Mouse (Mus musculus) liver, embryonic 15.5 days (tissue): ENCODE measurements around the gene Ptrh1. TPM values are rescaled to one million over a fixed set of nuclear protein-coding genes. Genes with fewer than 3 reads are reported as not detected.

Source experiments
- ATAC-seq: fragments of 200-750 bp; cut with Nextera tagmentation; 2 replicates; pipeline ENCODE4 v1.8.0; 2017; ENCODE audit warnings: moderate number of reproducible peaks, mild to moderate bottlenecking, moderate library complexity; ENCODE audit not compliant: insufficient read depth
- H3K27ac ChIP-seq: fragments of 300-500 bp; sonication (generic); replicated peaks from 2 replicates; pipeline ENCODE4 v1.5.1; 2015; ENCODE audit warnings: mild to moderate bottlenecking, inconsistent platforms
- H3K27me3 ChIP-seq: fragments of 300-500 bp; sonication (generic); 2 replicates; pipeline ENCODE4 v1.6.1; 2015; ENCODE audit warnings: mild to moderate bottlenecking, inconsistent platforms
- H3K36me3 ChIP-seq: fragments of 300-500 bp; sonication (generic); replicated peaks from 2 replicates; pipeline ENCODE4 v1.6.1; 2015; ENCODE audit warnings: moderate library complexity, mild to moderate bottlenecking, inconsistent platforms
- H3K4me1 ChIP-seq: fragments of 300-500 bp; sonication (generic); replicated peaks from 2 replicates; pipeline ENCODE4 v1.6.1; 2015; ENCODE audit warnings: inconsistent platforms
- H3K4me2 ChIP-seq: fragments of 300-500 bp; sonication (generic); 2 replicates; pipeline ENCODE4 v1.6.1; 2015; ENCODE audit warnings: moderate library complexity, mild to moderate bottlenecking, inconsistent platforms
- H3K4me3 ChIP-seq: fragments of 300-500 bp; sonication (generic); replicated peaks from 2 replicates; pipeline ENCODE4 v1.5.1; 2015; ENCODE audit warnings: mild to moderate bottlenecking, inconsistent platforms
- H3K9ac ChIP-seq: fragments of 300-500 bp; sonication (generic); 2 replicates; pipeline ENCODE4 v1.6.1; 2015; ENCODE audit warnings: moderate library complexity, mild to moderate bottlenecking, inconsistent platforms
- H3K9me3 ChIP-seq: fragments of 300-500 bp; sonication (generic); replicated peaks from 2 replicates; pipeline ENCODE4 v1.6.1; 2016; ENCODE audit warnings: inconsistent platforms
- WGBS: fragments of 180-500 bp; shearing (Covaris S2); methylation state at CpG from one replicate; pipeline ENCODE4 v1.1.7; 2015; ENCODE audit warnings: mixed read lengths; ENCODE audit not compliant: insufficient replicate concordance; 5-methylcytosine and 5-hydroxymethylcytosine counted together
- polyA plus RNA-seq: library from polyadenylated mRNA; unstranded; fragments of >200 nt; fragmentation: Nextera tagmentation; extraction: Ambion mirVana; gene quantifications from 2 replicates; pipeline ENCODE4 v1.2.1, GENCODE M21; 2015

The Ptrh1 gene
- polyA plus RNA-seq, 1 experiment from 2014 or later, result 1.5 TPM

GRCm38 (mm10) chr2:32823579-32824154 is 48.1 kb downstream of the Ptrh1 start:
- Histone ChIP-seq H3K4me3 (no peak overlapping the region), H3K4me2 (no peak overlapping the region), H3K9me3 (no peaks in the 10 kb centered on the region), H3K4me1 (peaks cover 3% of the 10 kb centered on the region; the same call in 1 of the 2 replicates), H3K36me3 (no peaks in the 10 kb centered on the region), H3K27me3 (no peaks in the 10 kb centered on the region), H3K27ac (no peak overlapping the region), H3K9ac (no peak overlapping the region)
- 69% methylated on average over 8 of the region's 8 CpGs for WGBS
- no peak for ATAC-seq

- no peak overlapping the region for H3K27ac ChIP-seq
- H3K4me3 ChIP-seq, result no peak overlapping the region
- H3K4me1 ChIP-seq, result peaks cover 3% of the 10 kb centered on the region; the same call in 1 of the 2 replicates
- H3K9ac ChIP-seq, result no peak overlapping the region
- no peaks in the 10 kb centered on the region for H3K27me3 ChIP-seq
- H3K9me3 ChIP-seq, result no peaks in the 10 kb centered on the region
- no peak overlapping the region for H3K4me2 ChIP-seq
- H3K36me3 ChIP-seq, result no peaks in the 10 kb centered on the region
- no peak for ATAC-seq
- WGBS, result 58% methylated on average over 8 of the region's 8 CpGs
Observed at GRCm38 (mm10) chr2:32824181-32824580, 48.6 kb downstream of the Ptrh1 start.

DNA sequence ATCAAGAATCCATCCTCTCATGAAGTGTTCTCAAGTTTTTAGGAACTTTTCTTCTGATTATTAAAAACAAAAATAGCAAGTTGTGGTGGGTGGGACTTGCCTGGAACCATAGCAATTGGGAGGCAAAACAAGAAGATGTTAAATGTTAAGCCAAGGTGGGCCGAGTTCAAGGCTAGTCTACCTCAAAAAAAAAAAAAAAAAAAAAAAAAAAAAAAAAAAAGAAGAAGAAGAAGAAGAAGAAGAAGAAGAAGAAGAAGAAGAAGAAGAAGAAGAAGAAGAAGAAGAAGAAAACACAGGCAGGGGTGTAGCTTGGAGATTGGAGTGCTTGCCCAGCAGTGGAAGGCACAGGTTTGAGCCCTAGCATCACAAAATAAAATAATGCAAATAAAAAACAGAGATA is 49.2 kb downstream of the Ptrh1 start:
- H3K36me3 ChIP-seq, result no peaks in the 10 kb centered on the region
- no peak for ATAC-seq
- no peak overlapping the region for H3K4me3 ChIP-seq
- H3K4me2 ChIP-seq, result no peak overlapping the region
- peaks cover 3% of the 10 kb centered on the region; the same call in 1 of the 2 replicates for H3K4me1 ChIP-seq
- no peak overlapping the region for H3K27ac ChIP-seq
- no peaks in the 10 kb centered on the region for H3K9me3 ChIP-seq
- no peak overlapping the region for H3K9ac ChIP-seq
- WGBS, result 71% methylated on average over 1 of the region's 1 CpGs
- H3K27me3 ChIP-seq, result no peaks in the 10 kb centered on the region

DNA sequence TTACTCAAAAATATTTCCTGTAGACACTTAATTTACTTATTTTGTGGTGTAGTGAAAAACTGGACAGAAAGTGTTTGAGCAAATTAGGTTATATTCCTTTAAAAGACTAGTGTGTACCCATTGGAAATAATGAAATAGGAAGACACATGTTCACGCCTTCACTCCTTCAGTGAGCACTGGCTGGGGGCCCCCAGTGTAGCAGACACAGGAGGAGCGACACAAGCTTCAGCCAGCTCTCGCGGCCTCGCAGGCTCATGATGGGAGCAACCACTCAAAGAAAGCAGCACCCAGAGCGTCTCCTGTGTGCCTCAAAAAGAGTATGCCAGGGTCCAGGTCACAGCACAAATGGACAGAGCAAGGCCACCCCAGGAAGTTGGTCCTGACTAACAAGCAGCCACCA is 50.2 kb downstream of the Ptrh1 start:
- no peak overlapping the region for H3K4me2 ChIP-seq
- no peaks in the 10 kb centered on the region for H3K27me3 ChIP-seq
- WGBS, result 72% methylated on average over 6 of the region's 6 CpGs
- H3K4me1 ChIP-seq, result peaks cover 3% of the 10 kb centered on the region; the same call in 1 of the 2 replicates
- H3K27ac ChIP-seq, result no peak overlapping the region
- H3K36me3 ChIP-seq, result no peaks in the 10 kb centered on the region
- no peak overlapping the region for H3K4me3 ChIP-seq
- ATAC-seq, result no peak
- no peak overlapping the region for H3K9ac ChIP-seq
- no peaks in the 10 kb centered on the region for H3K9me3 ChIP-seq

Other genes starting within 250 kb of the Ptrh1 start
- 1.3 and 2.2 TPM in 2 replicates for gene Fam102a, start 240.5 kb upstream of the Ptrh1 start, polyA plus RNA-seq
- gene Dpm2, start 204.9 kb upstream of the Ptrh1 start, polyA plus RNA-seq, result 48.2 and 49.0 TPM in 2 replicates
- gene Pip5kl1, start 201.0 kb upstream of the Ptrh1 start, polyA plus RNA-seq, result 0.22 TPM in 1 of 2 replicates, not detected in the other
- not detected in 2 replicates for gene 9430097D07Rik, start 200.1 kb upstream of the Ptrh1 start, polyA plus RNA-seq
- 7.9 and 8.5 TPM in 2 replicates for gene St6galnac4, start 188.7 kb upstream of the Ptrh1 start, polyA plus RNA-seq
- gene St6galnac6, start 176.1 kb upstream of the Ptrh1 start, polyA plus RNA-seq, result 11.6 and 11.7 TPM in 2 replicates
- gene Ak1, start 154.0 kb upstream of the Ptrh1 start, polyA plus RNA-seq, result 4.7 and 6.6 TPM in 2 replicates
- gene Eng, start 129.2 kb upstream of the Ptrh1 start, polyA plus RNA-seq, result 23.5 and 29.5 TPM in 2 replicates
- gene Fpgs, start 71.6 kb upstream of the Ptrh1 start, polyA plus RNA-seq, result 41.2 and 51.2 TPM in 2 replicates
- 48.3 and 49.6 TPM in 2 replicates for gene Cdk9, start 62.7 kb upstream of the Ptrh1 start, polyA plus RNA-seq
- 7.0 and 8.3 TPM in 2 replicates for gene Sh2d3c, start 54.7 kb upstream of the Ptrh1 start, polyA plus RNA-seq
- gene 6330409D20Rik, start 34.8 kb upstream of the Ptrh1 start, polyA plus RNA-seq, result not detected in 2 replicates
- gene Tor2a, start 18.6 kb upstream of the Ptrh1 start, polyA plus RNA-seq, result 24.7 and 27.7 TPM in 2 replicates
- 0.13 TPM in 1 of 2 replicates, not detected in the other for gene Ttc16, start 153 bp upstream of the Ptrh1 start, polyA plus RNA-seq
- gene Cfap157, start 8.6 kb downstream of the Ptrh1 start, polyA plus RNA-seq, result not detected in 2 replicates
- 2.4 and 2.5 TPM in 2 replicates for gene Stxbp1, start 71.5 kb downstream of the Ptrh1 start, polyA plus RNA-seq
- 8.5 and 11.6 TPM in 2 replicates for gene Fam129b, start 100.3 kb downstream of the Ptrh1 start, polyA plus RNA-seq
- gene Rpl12, start 185.8 kb downstream of the Ptrh1 start, polyA plus RNA-seq, result 79.8 and 80.2 TPM in 2 replicates
- 2.0 and 2.5 TPM in 2 replicates for gene Lrsam1, start 185.8 kb downstream of the Ptrh1 start, polyA plus RNA-seq
- gene Slc2a8, start 206.3 kb downstream of the Ptrh1 start, polyA plus RNA-seq, result 9.1 and 10.4 TPM in 2 replicates